Mouse (Mus musculus) thymus, postnatal 4 days (tissue): Measurements from ENCODE around the gene Vax1.
A peak's percentile ranks its signal among the peaks of the same experiment; 100 is the strongest.

Source experiments
- DNase-seq: peaks from one replicate; pipeline ENCODE4 v3.0.0; 2021

Gene Vax1

GRCm38 (mm10) chr19:59169143-59169935 lies 517 bp downstream of the Vax1 start:
- no peak for DNase-seq

GRCm38 (mm10) chr19:59168386-59168905 lies 1.4 kb downstream of the Vax1 start:
- DNase-seq = no peak

GRCm38 (mm10) chr19:59167871-59168270 lies 2.0 kb downstream of the Vax1 start:
- no peak for DNase-seq

- no peak for DNase-seq
These were observed 3.0 kb downstream of the Vax1 start for GRCm38 (mm10) chr19:59166879-59167278.

GRCm38 (mm10) chr19:59166311-59166761 lies 3.5 kb downstream of the Vax1 start:
- DNase-seq = peak; percentile 26

- DNase-seq = no peak
These were observed 4.3 kb downstream of the Vax1 start for GRCm38 (mm10) chr19:59165577-59165976.

- no peak for DNase-seq
These were observed 4.8 kb downstream of the Vax1 start for GRCm38 (mm10) chr19:59164896-59165560.

- no peak for DNase-seq
These were observed 5.7 kb downstream of the Vax1 start for GRCm38 (mm10) chr19:59164111-59164510.

GRCm38 (mm10) chr19:59156702-59157101 lies 13.2 kb downstream of the Vax1 start:
- no peak for DNase-seq

GRCm38 (mm10) chr19:59154171-59154570 lies 15.7 kb downstream of the Vax1 start:
- DNase-seq = no peak

GRCm38 (mm10) chr19:59145492-59146140 lies 24.2 kb downstream of the Vax1 start:
- no peak for DNase-seq

- DNase-seq = no peak
These were observed 24.8 kb downstream of the Vax1 start for GRCm38 (mm10) chr19:59145064-59145463.

GRCm38 (mm10) chr19:59142206-59142605 lies 27.6 kb downstream of the Vax1 start:
- DNase-seq = no peak

- no peak for DNase-seq
These were observed 34.5 kb downstream of the Vax1 start for GRCm38 (mm10) chr19:59135387-59135786.

GRCm38 (mm10) chr19:59134916-59135315 lies 34.9 kb downstream of the Vax1 start:
- no peak for DNase-seq

- DNase-seq = no peak
These were observed 36.7 kb downstream of the Vax1 start for GRCm38 (mm10) chr19:59133202-59133601.

- DNase-seq = no peak
These were observed 40.2 kb downstream of the Vax1 start for GRCm38 (mm10) chr19:59129671-59130070.

- no peak for DNase-seq
These were observed 41.2 kb downstream of the Vax1 start for GRCm38 (mm10) chr19:59128531-59129204.

GRCm38 (mm10) chr19:59127424-59127823 lies 42.4 kb downstream of the Vax1 start:
- no peak for DNase-seq
